In the genomic region with DNA sequence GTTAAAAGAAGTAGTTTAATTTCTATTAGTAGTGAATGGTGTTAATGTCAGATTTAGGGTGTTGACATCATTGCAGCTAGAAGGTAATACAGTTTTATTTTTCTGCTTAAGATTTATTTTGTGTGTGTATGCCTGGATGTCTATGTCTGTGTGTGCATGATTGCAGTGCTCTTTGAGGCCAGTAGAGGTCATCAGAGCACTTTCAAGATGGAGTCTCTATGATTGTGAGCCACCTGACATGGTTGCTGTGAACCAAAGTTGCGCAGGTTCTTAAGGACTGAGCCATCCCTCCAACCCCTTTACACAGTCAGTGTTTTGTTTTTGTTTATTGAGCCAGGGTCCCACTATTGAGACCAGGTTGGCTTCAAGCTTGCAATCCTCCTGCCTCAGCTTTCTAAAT, we compare ENCODE assay signal across 12 mouse cellular contexts. TPM values are rescaled to one million over a fixed set of nuclear protein-coding genes. Genes with fewer than 3 reads are reported as not detected.
DNase-seq lines count a peak whose midpoint lies in the region; ATAC-seq and TF ChIP-seq lines count a peak whose summit lies in the region.
"Had no signal": no experiment of that assay in that cellular context is flagged by ENCODE, and none has a peak within 500 bp of the region (broad histone marks: within the 10 kb centered on the region; RNA-seq: fewer than 3 reads in every experiment).

No protein-coding gene starts in this region.

- peaks cover 1% of the 10 kb centered on the region; the same call in 1 of the 2 replicates for H3K36me3 ChIP-seq in forebrain, postnatal 0 days (ENCODE audit: insufficient read depth)
- peaks cover 14% of the 10 kb centered on the region for H3K36me3 ChIP-seq in forebrain, embryonic 13.5 days (ENCODE audit: poor library complexity, severe bottlenecking)
- no peaks in the 10 kb centered on the region for H3K36me3 ChIP-seq in midbrain, embryonic 11.5 days (ENCODE audit: control insufficient read depth, insufficient read depth, low read length)
- H3K36me3 ChIP-seq in midbrain, embryonic 14.5 days (ENCODE audit: control insufficient read depth, insufficient read depth, low read length): peaks cover 8% of the 10 kb centered on the region; the same call in 1 of the 2 replicates
- H3K36me3 ChIP-seq: midbrain, embryonic 15.5 days had no signal

- H3K27me3 ChIP-seq in forebrain, postnatal 0 days (ENCODE audit: insufficient read depth, low read length): no peaks in the 10 kb centered on the region
- no peaks in the 10 kb centered on the region for H3K27me3 ChIP-seq in forebrain, embryonic 13.5 days
- no peaks in the 10 kb centered on the region for H3K27me3 ChIP-seq in midbrain, embryonic 11.5 days (ENCODE audit: control insufficient read depth, insufficient read depth, low read length)
- H3K27me3 ChIP-seq in midbrain, embryonic 14.5 days (ENCODE audit: control insufficient read depth, insufficient read depth, low read length): no peaks in the 10 kb centered on the region
- H3K27me3 ChIP-seq: kidney, embryonic 15.5 days; limb, embryonic 12.5 days; midbrain, embryonic 15.5 days had no signal

- peak; percentile 42 for TF ChIP-seq CTCF in forebrain, postnatal 0 days (IDR thresholded peaks at IDR 0.05; ENCODE audit: low read depth)
- peak; percentile 36; the same call in 1 of the 2 replicates for TF ChIP-seq CTCF in brain, embryonic 14.5 days (IDR thresholded peaks at IDR 0.05; ENCODE audit: borderline replicate concordance, extremely low read depth, insufficient read depth, insufficient read length)

- no peaks in the 10 kb centered on the region for H3K9me3 ChIP-seq in forebrain, postnatal 0 days (ENCODE audit: low read length)
- 0 out of 2 replicates have a peak, but pooled peaks cover 4% of the 10 kb centered on the region for H3K9me3 ChIP-seq in forebrain, embryonic 13.5 days (replicated peaks)
- no peaks in the 10 kb centered on the region; the same call in 1 of the 2 replicates for H3K9me3 ChIP-seq in midbrain, embryonic 11.5 days (ENCODE audit: control insufficient read depth, low read length)
- no peaks in the 10 kb centered on the region; the same call in 1 of the 2 replicates for H3K9me3 ChIP-seq in midbrain, embryonic 14.5 days (ENCODE audit: control insufficient read depth, low read length)
- H3K9me3 ChIP-seq: kidney, embryonic 15.5 days; midbrain, embryonic 15.5 days had no signal

- ATAC-seq in forebrain, postnatal 0 days: no peak
- ATAC-seq in forebrain, embryonic 13.5 days: no peak
- ATAC-seq in midbrain, embryonic 11.5 days (ENCODE audit: low FRiP score): no peak
- ATAC-seq in midbrain, embryonic 14.5 days (ENCODE audit: low FRiP score, low TSS enrichment): no peak
- ATAC-seq: midbrain, embryonic 15.5 days had no signal

- no peak overlapping the region for H3K4me2 ChIP-seq in forebrain, postnatal 0 days (ENCODE audit: low read depth)
- H3K4me2 ChIP-seq in forebrain, embryonic 13.5 days: no peak overlapping the region
- H3K4me2 ChIP-seq in midbrain, embryonic 11.5 days: no peak overlapping the region
- H3K4me2 ChIP-seq in midbrain, embryonic 14.5 days (ENCODE audit: low read length): no peak overlapping the region
- H3K4me2 ChIP-seq: kidney, embryonic 15.5 days; limb, embryonic 12.5 days; midbrain, embryonic 15.5 days had no signal

- H3K9ac ChIP-seq in forebrain, postnatal 0 days: no peak overlapping the region
- H3K9ac ChIP-seq in forebrain, embryonic 13.5 days: no peak overlapping the region
- no peak overlapping the region for H3K9ac ChIP-seq in midbrain, embryonic 11.5 days (ENCODE audit: low read length)
- no peak overlapping the region for H3K9ac ChIP-seq in midbrain, embryonic 14.5 days (replicated peaks; ENCODE audit: low read length)
- H3K9ac ChIP-seq: kidney, embryonic 15.5 days; limb, embryonic 12.5 days; midbrain, embryonic 15.5 days had no signal

- TF ChIP-seq POLR2A in brain, embryonic 14.5 days (IDR thresholded peaks at IDR 0.05; ENCODE audit: borderline replicate concordance, extremely low read depth, insufficient read depth, insufficient read length, poor library complexity, severe bottlenecking): no peak

- WGBS in forebrain, postnatal 0 days: 97% methylated on average over 1 of the region's 1 CpGs
- WGBS in forebrain, embryonic 13.5 days: 96% methylated on average over 1 of the region's 1 CpGs
- WGBS in midbrain, embryonic 11.5 days: 97% methylated on average over 1 of the region's 1 CpGs
- WGBS in midbrain, embryonic 14.5 days: 92% methylated on average over 1 of the region's 1 CpGs

- no peaks in the 10 kb centered on the region for H3K4me1 ChIP-seq in forebrain, postnatal 0 days (ENCODE audit: insufficient read depth)
- no peaks in the 10 kb centered on the region for H3K4me1 ChIP-seq in forebrain, embryonic 13.5 days
- H3K4me1 ChIP-seq in midbrain, embryonic 11.5 days (ENCODE audit: control insufficient read depth, insufficient read depth, low read length): no peaks in the 10 kb centered on the region
- no peaks in the 10 kb centered on the region for H3K4me1 ChIP-seq in midbrain, embryonic 14.5 days (ENCODE audit: control insufficient read depth, insufficient read depth, low read length)
- H3K4me1 ChIP-seq: limb, embryonic 12.5 days; midbrain, embryonic 15.5 days had no signal

- no peak overlapping the region for H3K4me3 ChIP-seq in forebrain, postnatal 0 days (ENCODE audit: low read depth, low read length)
- no peak overlapping the region for H3K4me3 ChIP-seq in forebrain, embryonic 13.5 days
- no peak overlapping the region for H3K4me3 ChIP-seq in midbrain, embryonic 11.5 days (ENCODE audit: low read depth, low read length)
- no peak overlapping the region for H3K4me3 ChIP-seq in midbrain, embryonic 14.5 days (replicated peaks; ENCODE audit: low read depth, low read length)
- H3K4me3 ChIP-seq: kidney, embryonic 15.5 days; limb, embryonic 12.5 days; midbrain, embryonic 15.5 days had no signal

- no peak overlapping the region for H3K27ac ChIP-seq in forebrain, postnatal 0 days (ENCODE audit: low read depth, low read length)
- no peak overlapping the region for H3K27ac ChIP-seq in forebrain, embryonic 13.5 days
- H3K27ac ChIP-seq in midbrain, embryonic 11.5 days (ENCODE audit: low read depth, low read length): no peak overlapping the region
- H3K27ac ChIP-seq in midbrain, embryonic 14.5 days (replicated peaks; ENCODE audit: low read depth, low read length): no peak overlapping the region
- H3K27ac ChIP-seq: kidney, embryonic 15.5 days; limb, embryonic 12.5 days; midbrain, embryonic 15.5 days had no signal

- intact Hi-C loops in left cerebral cortex, postnatal 10 days (cut with DNase I): no loop called here

- DNase-seq in forebrain, postnatal 0 days: no peak
- peak; percentile 68 for DNase-seq in midbrain, embryonic 11.5 days (ENCODE audit: low spot score, missing footprints)
- DNase-seq in midbrain, embryonic 14.5 days: no peak
- no peak for DNase-seq in brain, embryonic 14.5 days (ENCODE audit: low read depth)
- peak; percentile 22 for DNase-seq in retina, postnatal 1 day
- DNase-seq in frontal cortex, postnatal 36 days (ENCODE audit: low spot score in 2 of 2): no peak
- no peak for DNase-seq in left cerebral cortex, postnatal 10 days (ENCODE audit: extremely low spot score in 1 of 2, low spot score in 2 of 2)
- DNase-seq: heart, postnatal 14 days had no signal

RNA-seq across cellular contexts. Expression of gene Tpst1, which starts 7.5 kb away (rescaled TPM):
- total RNA-seq in forebrain, postnatal 0 days (2014; rRNA removed): 50.7 and 55.3 TPM in 2 replicates
- polyA plus RNA-seq in forebrain, postnatal 0 days (2015; fragmentation: Nextera tagmentation; extraction: Ambion mirVana): 50.3 and 55.4 TPM in 2 replicates
- 47.5 and 50.2 TPM in 2 replicates for polyA plus RNA-seq in forebrain, embryonic 13.5 days (2015; fragmentation: Nextera tagmentation; extraction: Ambion mirVana)
- 64.7 and 68.7 TPM in 2 replicates for polyA plus RNA-seq in midbrain, embryonic 11.5 days (2014; fragmentation: Nextera tagmentation; extraction: Ambion mirVana)
- polyA plus RNA-seq in midbrain, embryonic 14.5 days (2014; fragmentation: Nextera tagmentation; extraction: Ambion mirVana): 41.5 and 55.8 TPM in 2 replicates
- 27.3 and 32.9 TPM in 2 replicates for polyA plus RNA-seq in brain, embryonic 14.5 days (2012; rRNA removed)
- total RNA-seq in left cerebral cortex, postnatal 10 days (2021): 10 to 100 TPM; 35.5 to 37.1 TPM

RNA-seq across cellular contexts. Expression of gene Crcp, which starts 36.5 kb away (rescaled TPM):
- 63.2 and 69.1 TPM in 2 replicates for total RNA-seq in forebrain, postnatal 0 days (2014; rRNA removed)
- 87.1 and 91.2 TPM in 2 replicates for polyA plus RNA-seq in forebrain, postnatal 0 days (2015; fragmentation: Nextera tagmentation; extraction: Ambion mirVana)
- polyA plus RNA-seq in forebrain, embryonic 13.5 days (2015; fragmentation: Nextera tagmentation; extraction: Ambion mirVana): 67.0 and 77.0 TPM in 2 replicates
- 41.1 and 42.7 TPM in 2 replicates for polyA plus RNA-seq in midbrain, embryonic 11.5 days (2014; fragmentation: Nextera tagmentation; extraction: Ambion mirVana)
- polyA plus RNA-seq in midbrain, embryonic 14.5 days (2014; fragmentation: Nextera tagmentation; extraction: Ambion mirVana): 54.8 and 72.9 TPM in 2 replicates
- 37.6 and 51.0 TPM in 2 replicates for polyA plus RNA-seq in brain, embryonic 14.5 days (2012; rRNA removed)
- total RNA-seq in left cerebral cortex, postnatal 10 days (2021): 10 to 100 TPM; 39.9 to 40.9 TPM

RNA-seq across cellular contexts. Expression of gene Asl, which starts 36.5 kb away (rescaled TPM):
- total RNA-seq in forebrain, postnatal 0 days (2014; rRNA removed): 28.7 and 33.2 TPM in 2 replicates
- 32.5 and 39.3 TPM in 2 replicates for polyA plus RNA-seq in forebrain, postnatal 0 days (2015; fragmentation: Nextera tagmentation; extraction: Ambion mirVana)
- polyA plus RNA-seq in forebrain, embryonic 13.5 days (2015; fragmentation: Nextera tagmentation; extraction: Ambion mirVana): 23.3 and 28.6 TPM in 2 replicates
- 24.2 and 30.1 TPM in 2 replicates for polyA plus RNA-seq in midbrain, embryonic 11.5 days (2014; fragmentation: Nextera tagmentation; extraction: Ambion mirVana)
- polyA plus RNA-seq in midbrain, embryonic 14.5 days (2014; fragmentation: Nextera tagmentation; extraction: Ambion mirVana): 32.6 and 50.3 TPM in 2 replicates
- polyA plus RNA-seq in brain, embryonic 14.5 days (2012; rRNA removed): 27.9 and 30.7 TPM in 2 replicates
- 10 to 100 TPM; 23.9 to 24.6 TPM for total RNA-seq in left cerebral cortex, postnatal 10 days (2021)

Comparison
In these comparisons a context has a peak if more than half of its experiments do, and no peak if none do; other contexts are left out.
1. DNase-seq: peak in midbrain, embryonic 11.5 days (single experiment) and retina, postnatal 1 day (single experiment); none in forebrain, postnatal 0 days (single experiment), midbrain, embryonic 14.5 days (single experiment), brain, embryonic 14.5 days (single experiment), frontal cortex, postnatal 36 days (0 of 2) and left cerebral cortex, postnatal 10 days (0 of 2).